Mouse (Mus musculus) frontal cortex, postnatal 36 days (tissue): ENCODE measurements at regions not wholly inside any gene's neighbourhood (a gene's known extent, or its start where the extent isn't known, plus 50 kb on each side); places are given as distances from the start of the nearest gene placed in this dataset.

Experiments
- DNase-seq, 2 experiments: peaks; one replicate each; pipeline ENCODE4 v3.0.0; 2022; ENCODE audit warnings: low spot score in 2 of 2

- DNase-seq, result no peak
Observed at GRCm38 (mm10) chr12:80017376-80017929, 95.4 kb downstream of the Zfp36l1 start.

GRCm38 (mm10) chr12:80015938-80016337, 96.9 kb downstream of the Zfp36l1 start:
- DNase-seq, result no peak

- no peak for DNase-seq
Observed at GRCm38 (mm10) chr12:80014598-80014983, 98.2 kb downstream of the Zfp36l1 start.

- DNase-seq, result peak; percentile 40 to 58
Observed at GRCm38 (mm10) chr12:80013904-80014597, 98.8 kb downstream of the Zfp36l1 start.

GRCm38 (mm10) chr12:80013577-80013903, 99.3 kb downstream of the Zfp36l1 start:
- DNase-seq, result no peak

DNA sequence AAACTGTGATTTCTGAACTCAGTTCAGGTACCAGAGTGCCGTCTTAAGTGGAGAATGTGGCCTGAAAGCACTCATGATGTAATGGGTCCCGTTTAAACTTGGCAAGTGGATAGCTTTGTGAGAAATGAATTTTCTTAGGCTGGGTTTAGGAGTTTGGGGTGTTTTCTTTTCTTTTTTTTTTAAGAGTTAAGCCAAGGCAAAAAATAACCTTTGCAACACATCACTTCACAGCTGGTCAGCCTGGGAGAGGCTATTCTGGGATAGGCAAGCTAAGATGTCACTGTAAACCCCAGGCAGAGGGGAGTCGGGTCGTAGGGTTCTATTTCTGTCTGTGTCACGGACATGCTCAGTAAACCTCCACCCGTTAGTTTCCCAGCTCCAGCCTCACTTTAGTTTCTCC, 100.9 kb downstream of the Zfp36l1 start:
- DNase-seq, result no peak

DNA sequence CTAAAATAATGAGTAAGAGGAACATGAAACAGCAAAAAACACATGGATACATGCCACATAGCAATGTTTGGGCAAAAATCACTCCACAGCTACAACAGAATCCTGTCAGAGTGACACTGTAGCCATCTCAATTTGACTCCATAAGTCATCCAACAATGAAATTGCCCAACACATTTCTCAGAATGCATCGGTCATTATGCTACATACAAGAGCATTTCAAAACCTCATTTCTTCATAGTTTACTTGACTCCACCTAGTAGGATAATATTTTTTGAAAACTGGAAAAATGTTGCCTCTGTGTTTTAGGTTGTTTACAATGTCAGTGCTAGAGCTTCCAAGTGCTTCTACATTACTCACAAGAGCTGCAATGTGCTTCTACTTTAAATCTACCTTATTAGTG, 101.9 kb downstream of the Zfp36l1 start:
- no peak for DNase-seq

DNA sequence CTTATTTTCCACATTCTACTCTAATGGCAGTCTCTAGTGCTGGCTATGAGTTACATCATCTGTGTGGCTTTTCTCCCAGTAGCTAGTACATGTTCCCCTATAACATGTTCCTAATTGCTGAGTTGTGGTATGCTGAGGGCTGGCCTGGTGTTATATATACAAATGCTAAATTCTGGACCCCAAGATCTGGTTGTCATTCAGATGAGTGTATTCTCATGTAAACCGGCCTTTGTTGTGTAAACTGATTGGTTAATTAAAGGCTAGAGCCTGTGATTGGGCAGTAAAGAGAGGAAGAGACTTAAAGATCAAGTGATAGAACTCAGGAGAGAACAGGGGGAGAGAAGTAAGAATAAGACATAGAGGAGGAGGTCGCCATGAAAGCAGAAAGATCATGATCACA, 102.6 kb downstream of the Zfp36l1 start:
- no peak for DNase-seq

- no peak for DNase-seq
Observed at GRCm38 (mm10) chr12:80007849-80008248, 105.0 kb downstream of the Zfp36l1 start.

- no peak for DNase-seq
Observed at GRCm38 (mm10) chr12:80005227-80005919, 107.4 kb downstream of the Zfp36l1 start.

DNA sequence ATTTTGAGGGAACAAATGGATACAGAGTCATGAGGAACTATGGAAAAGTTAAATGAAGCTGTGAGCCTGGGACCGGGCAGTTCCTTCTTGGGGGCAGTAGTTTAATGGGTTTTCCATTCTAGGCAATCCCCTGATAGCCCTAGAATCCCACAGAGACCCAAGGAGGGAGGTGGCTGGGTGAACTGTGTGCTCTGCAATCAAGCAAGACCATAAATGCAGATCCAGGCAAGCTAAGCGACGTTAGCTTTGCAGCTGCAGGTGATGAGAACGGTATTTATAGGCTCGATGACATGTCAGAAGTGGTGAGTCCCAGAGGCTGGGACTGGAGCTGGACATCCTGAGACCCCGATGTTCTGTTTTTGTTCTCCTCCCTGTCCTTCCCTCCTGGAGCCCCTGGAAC, 108.2 kb downstream of the Zfp36l1 start:
- no peak for DNase-seq

DNA sequence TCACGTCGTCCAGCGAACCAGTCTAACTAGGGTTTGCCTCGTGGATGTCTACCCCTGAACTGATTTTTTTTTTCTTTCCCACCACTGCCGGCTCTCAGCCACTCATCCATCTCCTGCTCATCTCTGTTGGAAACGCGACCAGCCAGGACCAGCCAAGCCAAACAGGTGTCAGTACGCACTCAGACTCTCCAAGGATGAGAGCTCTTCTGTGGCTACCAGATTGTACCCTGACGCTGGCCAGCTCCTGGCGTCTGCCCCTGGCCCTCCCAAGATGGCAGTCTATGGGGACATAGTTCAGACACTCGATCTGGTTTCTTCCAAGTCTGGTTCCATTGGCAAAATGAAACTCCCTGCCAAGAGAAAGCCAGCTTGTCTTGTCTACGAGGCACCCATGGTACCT, 109.3 kb downstream of the Zfp36l1 start:
- no peak for DNase-seq

DNA sequence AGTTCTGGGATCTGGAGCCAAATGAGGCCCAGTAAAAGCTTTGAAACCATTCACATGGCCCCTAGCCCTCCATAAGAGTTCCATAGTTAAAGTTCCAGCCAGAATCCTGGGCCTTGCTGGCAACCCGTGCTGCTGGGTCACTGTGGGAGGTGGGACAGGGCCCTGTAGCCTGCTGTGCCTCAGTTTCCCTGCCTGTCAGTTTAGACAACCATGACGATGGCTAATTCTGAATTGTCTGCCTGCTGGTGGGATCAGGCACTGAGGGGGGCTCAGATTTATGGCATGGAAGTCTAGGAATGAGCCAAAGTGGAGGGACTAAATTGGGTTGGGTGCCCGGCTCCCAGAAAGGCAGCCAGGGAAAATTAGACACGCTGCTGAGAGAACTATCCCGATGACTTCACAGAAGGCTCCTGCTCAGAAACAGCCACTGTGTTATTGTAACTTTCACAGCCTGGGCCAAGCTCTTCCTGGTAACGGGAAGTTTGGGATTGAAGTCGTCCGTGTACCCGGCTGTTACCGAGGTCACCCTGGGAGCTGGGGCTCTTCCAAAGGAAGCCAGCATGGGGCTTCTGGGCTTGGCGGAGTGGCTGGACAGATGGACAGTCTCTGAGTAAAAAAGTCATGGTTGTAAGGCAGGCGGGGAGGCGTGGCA, 110.2 kb downstream of the Zfp36l1 start:
- no peak for DNase-seq

DNA sequence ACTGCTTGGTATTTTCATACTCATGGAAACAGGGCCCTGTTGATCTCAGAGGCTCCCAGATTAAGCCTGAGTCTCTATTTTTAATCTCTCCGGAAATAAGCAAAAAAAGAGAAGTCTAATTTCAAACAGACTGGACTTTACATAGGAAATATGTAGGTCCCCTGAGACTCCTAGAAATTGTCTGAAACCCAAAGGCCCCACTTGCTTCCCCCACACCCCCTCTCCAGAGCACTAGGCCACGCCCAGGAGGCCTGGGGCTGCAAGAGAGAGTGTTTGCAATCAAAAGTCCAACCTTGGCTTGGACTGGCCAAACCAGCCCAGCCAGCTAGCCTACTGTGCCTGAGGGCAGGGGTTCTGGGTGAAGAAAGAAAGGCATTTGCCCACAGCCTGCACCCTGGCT, 111.0 kb downstream of the Zfp36l1 start:
- DNase-seq, result no peak

GRCm38 (mm10) chr12:79999868-80000370, 112.9 kb downstream of the Zfp36l1 start:
- no peak for DNase-seq

GRCm38 (mm10) chr12:79998788-79999187, 114.0 kb downstream of the Zfp36l1 start:
- no peak for DNase-seq

- DNase-seq, result no peak
Observed at GRCm38 (mm10) chr12:79998339-79998738, 114.5 kb downstream of the Zfp36l1 start.

DNA sequence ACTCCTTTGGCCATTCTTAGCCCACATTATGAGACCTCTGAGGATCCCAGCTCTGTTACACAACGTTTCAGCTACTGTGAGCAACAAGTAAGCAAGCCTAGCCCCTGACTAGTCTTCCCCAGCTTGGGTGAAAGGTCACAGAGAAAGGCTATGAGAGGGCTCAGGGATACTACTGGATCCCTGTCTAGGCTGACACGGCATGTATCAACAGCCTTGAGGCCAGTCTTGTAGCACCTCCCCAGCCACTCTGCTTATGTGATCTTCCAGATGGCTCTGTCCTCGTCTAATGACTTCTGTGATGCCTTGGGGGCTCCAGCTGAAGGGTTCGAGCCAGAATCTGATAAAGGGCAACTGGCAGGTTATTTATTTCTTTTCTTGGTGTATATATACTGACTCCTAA, 115.6 kb downstream of the Zfp36l1 start:
- DNase-seq, result no peak

DNA sequence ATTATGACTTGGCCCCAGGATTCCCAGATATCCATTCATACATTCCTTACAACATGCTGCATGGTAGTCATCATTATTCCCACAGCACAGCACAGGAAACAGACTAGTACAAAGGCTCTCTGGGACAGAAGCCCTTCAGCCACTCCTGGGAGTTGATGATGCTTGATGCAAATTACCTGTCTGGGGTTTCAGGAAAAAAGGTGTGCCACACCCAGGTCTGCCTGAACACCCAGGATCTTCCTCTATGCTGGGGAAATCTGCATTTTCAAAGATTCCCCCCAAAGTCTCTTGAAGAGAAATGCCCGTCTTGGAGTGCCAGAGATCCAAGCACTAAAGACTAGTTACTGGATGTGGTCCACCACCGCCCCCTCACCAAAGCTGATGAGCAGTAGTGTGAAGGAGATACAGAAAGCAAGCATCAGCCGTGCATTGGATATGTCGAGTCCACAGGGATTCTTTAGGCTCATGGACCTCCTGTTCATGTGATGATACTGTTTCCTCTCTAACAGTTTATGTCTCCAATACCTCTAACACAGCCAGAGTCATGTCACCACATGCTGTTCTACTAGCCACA, 117.2 kb downstream of the Zfp36l1 start:
- DNase-seq, result peak in 1 of 2 experiments; percentile 40

GRCm38 (mm10) chr12:79993821-79994571, 118.8 kb downstream of the Zfp36l1 start:
- DNase-seq, result no peak

GRCm38 (mm10) chr12:79991279-79991678, 121.5 kb downstream of the Zfp36l1 start:
- no peak for DNase-seq

DNA sequence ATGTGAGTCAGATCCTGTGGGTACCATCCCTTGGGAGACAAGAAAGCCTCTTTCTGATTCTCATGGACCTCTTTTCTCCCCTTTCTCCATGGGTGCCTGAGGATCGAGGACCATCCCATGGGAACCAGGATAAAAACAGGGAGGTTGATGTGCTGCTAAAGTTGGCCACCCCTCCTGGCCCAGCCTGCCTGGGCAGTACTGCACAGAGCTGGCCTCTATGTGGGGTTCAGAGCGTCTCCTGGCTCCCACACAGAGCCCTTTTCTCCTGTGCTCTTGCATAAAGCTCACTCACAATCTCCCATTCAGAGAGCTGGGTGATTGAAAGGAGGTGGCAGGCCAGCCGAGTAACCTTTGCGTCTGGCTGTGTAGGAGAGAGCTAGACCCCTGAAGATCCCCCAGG, 122.1 kb downstream of the Zfp36l1 start:
- DNase-seq, result no peak
